Mouse (Mus musculus) liver, adult 2 months (tissue): ENCODE data around the gene C1qtnf12. TPM values are rescaled to one million over a fixed set of nuclear protein-coding genes. Genes with fewer than 3 reads are reported as not detected.

Experiments used
- DNase-seq: peaks from one replicate; pipeline ENCODE4 v3.0.0-alpha.2; 2011; ENCODE audit warnings: low read depth, low spot score; ENCODE audit errors: extremely low read depth
- H3K27ac ChIP-seq: fragments of 200-500 bp; replicated peaks from 2 replicates; pipeline ENCODE4 v1.5.1; 2012; ENCODE audit warnings: low read depth, mild to moderate bottlenecking, control low read depth, inconsistent platforms, low read length; ENCODE audit not compliant: insufficient read depth
- H3K27me3 ChIP-seq: fragments of 200-500 bp; 2 replicates; pipeline ENCODE4 v1.6.1; 2012; ENCODE audit warnings: mild to moderate bottlenecking, moderate library complexity, low read length, inconsistent platforms; ENCODE audit not compliant: control insufficient read depth, insufficient read depth
- H3K36me3 ChIP-seq: fragments of 200-500 bp; 2 replicates; pipeline ENCODE4 v1.6.1; 2012; ENCODE audit warnings: low read length, inconsistent platforms; ENCODE audit not compliant: control insufficient read depth, insufficient read depth
- H3K4me1 ChIP-seq: fragments of 200-500 bp; 2 replicates; pipeline ENCODE4 v1.6.1; 2011; ENCODE audit warnings: low read length; ENCODE audit not compliant: control insufficient read depth, insufficient read depth
- H3K4me3 ChIP-seq: fragments of 200-500 bp; 2 replicates; pipeline ENCODE4 v1.5.1; 2011; ENCODE audit warnings: low read depth, mild to moderate bottlenecking, control low read depth, low read length, moderate library complexity; ENCODE audit not compliant: insufficient read depth
- H3K79me2 ChIP-seq: fragments of 200-500 bp; 2 replicates; pipeline ENCODE4 v1.6.1; 2012; ENCODE audit warnings: inconsistent platforms, mild to moderate bottlenecking, low read length, moderate library complexity; ENCODE audit not compliant: control insufficient read depth, insufficient read depth
- H3K9ac ChIP-seq: fragments of 200-500 bp; 2 replicates; pipeline ENCODE4 v1.6.1; 2012; ENCODE audit warnings: low read depth, mild to moderate bottlenecking, control low read depth, inconsistent platforms, low read length
- CTCF ChIP-seq: fragments of 200-500 bp; IDR thresholded peaks from 2 replicates; pipeline ENCODE4 v1.5.1; 2011; ENCODE audit warnings: low read depth, low read length, control low read depth
- POLR2A ChIP-seq: fragments of 200-500 bp; IDR thresholded peaks from 2 replicates; pipeline ENCODE4 v1.6.1; 2011; ENCODE audit warnings: low read length, control low read depth; ENCODE audit not compliant: insufficient read depth; ENCODE audit errors: extremely low read depth
- WGBS: fragments of 180-500 bp; shearing (Covaris S2); methylation state at CpG from one replicate; pipeline ENCODE4 v1.1.7; 2018; 5-methylcytosine and 5-hydroxymethylcytosine counted together
- polyA plus RNA-seq: library from polyadenylated mRNA; depleted of rRNA; stranded (reverse); fragments of >200 nt; gene quantifications from 2 replicates; pipeline ENCODE4 v1.2.3, GENCODE M21; 2012
- total RNA-seq: library from RNA; depleted of rRNA; stranded (reverse); fragments of >200 nt; gene quantifications from 2 replicates; pipeline ENCODE4 v1.2.3, GENCODE M21; 2014

C1qtnf12 gene
- total and polyA plus RNA-seq, 2 experiments: 1.8 to 2.6 TPM

- Histone ChIP-seq H3K4me3 (peak overlapping the region; percentile 81), H3K9ac (peak overlapping the region; percentile 93), H3K79me2 (peaks cover 14% of the 10 kb centered on the region; the same call in 1 of the 2 replicates), H3K27me3 (no peaks in the 10 kb centered on the region), H3K27ac (no peak overlapping the region), H3K36me3 (peaks cover 4% of the 10 kb centered on the region; the same call in 1 of the 2 replicates), H3K4me1 (peaks cover 10% of the 10 kb centered on the region; the same call in 1 of the 2 replicates)
- WGBS: 21% methylated on average over 37 of the region's 37 CpGs
- DNase-seq: no peak
- TF ChIP-seq POLR2A (no peak), CTCF (no peak)
These were observed 29.8 kb downstream of the C1qtnf12 start for GRCm38 (mm10) chr4:155991908-155992230.

GRCm38 (mm10) chr4:155992241-155992905, 30.3 kb downstream of the C1qtnf12 start, which contains the start of the genes B3galt6 and Sdf4:
Gene B3galt6 (minus strand): TSS chr4:155992649.
Gene Sdf4 (plus strand): TSS chr4:155992872.
- DNase-seq: peak; percentile 64
- Histone ChIP-seq H3K27ac (peak within 1 kb of the TSS; percentile 91), H3K36me3 (peaks cover 5% of the 10 kb centered on the region; the same call in 1 of the 2 replicates), H3K79me2 (peaks cover 14% of the 10 kb centered on the region; the same call in 1 of the 2 replicates), H3K9ac (peak within 1 kb of the TSS; percentile 93), H3K4me1 (peaks cover 10% of the 10 kb centered on the region; the same call in 1 of the 2 replicates), H3K4me3 (peak within 1 kb of the TSS; percentile 81), H3K27me3 (no peaks in the 10 kb centered on the region)
- under 1% methylated on average over 99 of the region's 99 CpGs for WGBS
- peak; percentile 40; the same call in 1 of the 2 replicates for TF ChIP-seq POLR2A
- TF ChIP-seq CTCF: peak; percentile 81

- under 1% methylated on average over 70 of the region's 70 CpGs for WGBS
- H3K27me3 ChIP-seq: no peaks in the 10 kb centered on the region
- H3K27ac ChIP-seq: peak overlapping the region; percentile 91
- TF ChIP-seq POLR2A (no peak), CTCF (no peak)
- H3K9ac ChIP-seq: peak overlapping the region; percentile 90
- H3K36me3 ChIP-seq: peaks cover 9% of the 10 kb centered on the region; the same call in 1 of the 2 replicates
- DNase-seq: peak; percentile 85
- peak overlapping the region; percentile 76 for H3K4me3 ChIP-seq
- H3K79me2 ChIP-seq: peaks cover 14% of the 10 kb centered on the region; the same call in 1 of the 2 replicates
- H3K4me1 ChIP-seq: peaks cover 10% of the 10 kb centered on the region
These were observed 30.9 kb downstream of the C1qtnf12 start for GRCm38 (mm10) chr4:155992906-155993547.

- Histone ChIP-seq H3K27me3 (no peaks in the 10 kb centered on the region), H3K9ac (peak overlapping the region; percentile 87), H3K27ac (peak overlapping the region; percentile 91), H3K4me3 (peak overlapping the region; percentile 76), H3K79me2 (peaks cover 14% of the 10 kb centered on the region; the same call in 1 of the 2 replicates), H3K36me3 (peaks cover 11% of the 10 kb centered on the region; the same call in 1 of the 2 replicates), H3K4me1 (peaks cover 10% of the 10 kb centered on the region)
- WGBS: 2% methylated on average over 15 of the region's 15 CpGs
- TF ChIP-seq POLR2A (no peak), CTCF (no peak)
- peak; percentile 15 for DNase-seq
These were observed 31.5 kb downstream of the C1qtnf12 start for GRCm38 (mm10) chr4:155993606-155994005.

- Histone ChIP-seq H3K4me3 (no peak overlapping the region), H3K27ac (no peak overlapping the region), H3K79me2 (no peaks in the 10 kb centered on the region), H3K9ac (no peak overlapping the region), H3K4me1 (no peaks in the 10 kb centered on the region), H3K36me3 (peaks cover 74% of the 10 kb centered on the region), H3K27me3 (no peaks in the 10 kb centered on the region)
- no peak for DNase-seq
- TF ChIP-seq CTCF: no peak
- no peak for TF ChIP-seq POLR2A
- 94% methylated on average over 3 of the region's 3 CpGs for WGBS
These were observed 42.0 kb downstream of the C1qtnf12 start for GRCm38 (mm10) chr4:156004109-156004508.

- Histone ChIP-seq H3K27me3 (no peaks in the 10 kb centered on the region), H3K79me2 (no peaks in the 10 kb centered on the region), H3K4me3 (no peak overlapping the region), H3K36me3 (peaks cover 65% of the 10 kb centered on the region), H3K27ac (no peak overlapping the region), H3K9ac (no peak overlapping the region), H3K4me1 (no peaks in the 10 kb centered on the region)
- no peak for DNase-seq
- WGBS: 94% methylated on average over 4 of the region's 4 CpGs
- no peak for TF ChIP-seq CTCF
- no peak for TF ChIP-seq POLR2A
These were observed 46.3 kb downstream of the C1qtnf12 start for GRCm38 (mm10) chr4:156008369-156008768.
